Mouse (Mus musculus) heart, embryonic 13.5 days (tissue): Measurements from ENCODE around the gene Rhbdd3. TPM values are rescaled to one million over a fixed set of nuclear protein-coding genes. Genes with fewer than 3 reads are reported as not detected.

ENCODE experiments used
- ATAC-seq: fragments of 200-750 bp; cut with Nextera tagmentation; 2 replicates; pipeline ENCODE4 v1.8.0; 2017; ENCODE audit warnings: moderate TSS enrichment; ENCODE audit not compliant: insufficient number of reproducible peaks, low FRiP score, low TSS enrichment; ENCODE audit errors: extremely low read depth
- H3K27ac ChIP-seq: fragments of 300-500 bp; sonication (generic); replicated peaks from 2 replicates; pipeline ENCODE4 v1.5.1; 2015; ENCODE audit warnings: moderate library complexity, mild to moderate bottlenecking, inconsistent platforms
- H3K27me3 ChIP-seq: fragments of 300-500 bp; sonication (generic); replicated peaks from 2 replicates; pipeline ENCODE4 v1.6.1; 2015; ENCODE audit warnings: mild to moderate bottlenecking, inconsistent platforms
- H3K36me3 ChIP-seq: fragments of 300-500 bp; sonication (generic); 2 replicates; pipeline ENCODE4 v1.6.1; 2015; ENCODE audit warnings: mild to moderate bottlenecking, inconsistent platforms
- H3K4me1 ChIP-seq: fragments of 300-500 bp; sonication (generic); 2 replicates; pipeline ENCODE4 v1.6.1; 2015; ENCODE audit warnings: inconsistent platforms
- H3K4me2 ChIP-seq: fragments of 300-500 bp; sonication (generic); 2 replicates; pipeline ENCODE4 v1.6.1; 2015; ENCODE audit warnings: inconsistent platforms, mild to moderate bottlenecking, moderate library complexity
- H3K4me3 ChIP-seq: fragments of 300-500 bp; sonication (generic); 2 replicates; pipeline ENCODE4 v1.5.1; 2015; ENCODE audit warnings: moderate library complexity, mild to moderate bottlenecking, inconsistent platforms
- H3K9ac ChIP-seq: fragments of 300-500 bp; sonication (generic); 2 replicates; pipeline ENCODE4 v1.6.1; 2015; ENCODE audit warnings: inconsistent platforms, mild to moderate bottlenecking, moderate library complexity
- H3K9me3 ChIP-seq: fragments of 300-500 bp; sonication (generic); 2 replicates; pipeline ENCODE4 v1.6.1; 2016; ENCODE audit warnings: inconsistent platforms
- WGBS: fragments of 180-500 bp; shearing (Covaris S2); methylation state at CpG from one replicate; pipeline ENCODE4 v1.1.7; 2015; ENCODE audit warnings: mixed read lengths; 5-methylcytosine and 5-hydroxymethylcytosine counted together
- polyA plus RNA-seq: library from polyadenylated mRNA; unstranded; fragments of >200 nt; fragmentation: Nextera tagmentation; extraction: Ambion mirVana; gene quantifications from 2 replicates; pipeline ENCODE4 v1.2.1, GENCODE M21; 2015

The Rhbdd3 gene
- polyA plus RNA-seq, result 28.2 and 34.3 TPM in 2 replicates

DNA sequence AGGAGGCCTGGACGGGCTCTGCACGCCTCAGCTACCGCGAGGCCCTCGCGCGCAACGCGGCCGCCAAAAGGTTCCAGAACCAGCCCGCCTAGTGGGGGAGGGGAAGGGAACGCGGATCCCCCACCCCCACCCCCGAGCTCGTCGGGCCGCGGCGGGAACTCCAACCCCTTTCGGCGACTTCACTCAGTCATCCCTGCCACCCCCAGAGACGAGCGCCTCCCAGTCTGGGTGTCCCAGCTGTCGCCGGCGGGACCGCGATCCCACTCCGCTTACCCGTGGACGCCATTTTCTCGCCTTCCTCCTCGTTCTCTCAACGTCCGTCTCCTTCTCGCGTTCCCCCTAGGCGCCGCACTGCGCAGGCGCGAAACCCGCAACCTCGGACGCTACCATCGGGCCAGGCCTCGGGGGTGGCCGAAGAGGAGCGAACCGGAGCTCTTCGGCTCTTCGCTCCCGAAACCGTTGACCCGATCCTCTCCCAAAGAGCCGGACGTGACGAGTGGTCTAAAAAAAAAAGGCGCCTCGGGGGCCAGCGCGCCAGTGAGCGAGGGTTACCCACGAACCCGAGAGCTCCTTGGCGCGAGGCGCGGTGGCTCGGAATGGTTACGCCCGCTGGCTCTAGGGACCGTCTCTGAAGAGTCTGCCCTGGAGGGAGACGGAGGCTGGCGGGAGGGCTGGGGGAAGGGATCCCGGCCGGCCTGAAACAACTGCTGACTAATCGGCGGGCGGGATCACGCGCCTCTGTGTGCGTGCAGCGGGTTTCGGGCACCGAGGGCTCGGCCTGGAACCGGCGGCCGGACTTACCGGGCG is at the start of gene Rhbdd3, which contains the start of gene Ewsr1:
Gene Rhbdd3, plus strand, starts transcription at position 191 of the 807 bp plus-strand sequence.
Gene Ewsr1, minus strand, starts transcription at position 531 of the 807 bp plus-strand sequence.
- H3K4me3 ChIP-seq, result peak within 1 kb of the TSS; percentile 100
- peaks cover 21% of the 10 kb centered on the region for H3K36me3 ChIP-seq
- no peaks in the 10 kb centered on the region for H3K9me3 ChIP-seq
- peak within 1 kb of the TSS; percentile 98 for H3K27ac ChIP-seq
- WGBS, result under 1% methylated on average over 92 of the region's 92 CpGs
- ATAC-seq, result peak; percentile 81
- H3K4me2 ChIP-seq, result peak within 1 kb of the TSS; percentile 90
- peaks cover 40% of the 10 kb centered on the region for H3K4me1 ChIP-seq
- no peaks in the 10 kb centered on the region for H3K27me3 ChIP-seq
- peak within 1 kb of the TSS; percentile 100 for H3K9ac ChIP-seq

DNA sequence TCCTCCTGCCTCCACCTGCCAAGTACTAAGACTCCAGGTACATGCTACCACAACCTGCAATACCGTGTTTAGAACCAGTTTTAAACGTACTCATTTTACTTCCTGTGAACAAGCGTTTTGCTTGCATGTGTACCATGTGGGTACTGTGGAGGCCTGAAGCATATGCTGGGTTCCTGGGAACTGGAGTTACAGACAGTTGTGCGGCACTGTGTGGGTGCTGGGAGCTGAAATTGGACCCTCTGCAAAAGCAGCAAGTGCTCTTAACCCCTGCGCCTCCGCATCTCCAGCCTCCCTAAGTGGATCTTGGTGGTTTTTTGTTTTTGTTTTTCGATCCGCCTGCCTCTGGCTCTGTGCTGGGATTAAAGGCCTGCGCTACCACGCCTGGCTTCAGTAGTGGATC is 47.1 kb upstream of the Rhbdd3 start:
- no peaks in the 10 kb centered on the region for H3K4me1 ChIP-seq
- H3K9me3 ChIP-seq, result no peaks in the 10 kb centered on the region
- ATAC-seq, result no peak
- 79% methylated on average over 10 of the region's 10 CpGs for WGBS
- H3K4me2 ChIP-seq, result no peak overlapping the region
- no peak overlapping the region for H3K27ac ChIP-seq
- H3K4me3 ChIP-seq, result no peak overlapping the region
- peaks cover 25% of the 10 kb centered on the region for H3K27me3 ChIP-seq
- H3K9ac ChIP-seq, result no peak overlapping the region
- H3K36me3 ChIP-seq, result no peaks in the 10 kb centered on the region

DNA sequence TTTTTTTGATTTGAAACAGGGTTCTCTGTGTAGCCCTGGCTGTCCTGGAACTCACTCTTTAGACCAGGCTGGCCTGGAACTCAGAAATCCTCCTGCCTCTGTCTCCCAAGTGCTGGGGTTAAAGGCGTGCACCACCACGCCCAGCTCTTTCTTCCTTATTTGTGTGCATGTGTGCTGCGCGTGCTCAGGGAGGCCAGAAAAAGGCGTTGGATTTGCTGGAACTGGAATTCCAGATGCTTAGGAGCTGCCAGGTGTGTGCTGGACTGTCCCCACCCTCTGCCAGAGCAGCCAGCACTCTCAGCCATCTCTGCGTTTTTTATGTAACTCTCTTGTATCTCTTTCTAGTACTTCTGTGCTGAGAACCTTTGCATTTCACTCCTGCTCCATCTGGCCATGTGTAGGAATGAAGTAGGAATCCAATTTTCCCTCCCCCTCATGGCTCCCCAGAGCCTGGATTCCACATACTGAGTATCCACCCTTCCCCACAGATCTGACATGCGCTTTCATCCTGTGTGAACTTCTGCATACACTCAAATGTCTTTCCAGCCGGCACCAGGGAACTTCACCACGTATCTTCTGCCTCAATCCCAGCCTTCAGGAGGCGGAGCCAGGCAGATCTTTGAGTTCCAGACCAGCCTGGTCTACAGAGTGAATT is 46.4 kb upstream of the Rhbdd3 start:
- peaks cover 5% of the 10 kb centered on the region; the same call in 1 of the 2 replicates for H3K4me1 ChIP-seq
- no peak overlapping the region for H3K4me2 ChIP-seq
- WGBS, result 65% methylated on average over 10 of the region's 10 CpGs
- peaks cover 32% of the 10 kb centered on the region for H3K27me3 ChIP-seq
- H3K27ac ChIP-seq, result no peak overlapping the region
- no peak overlapping the region for H3K4me3 ChIP-seq
- no peak overlapping the region for H3K9ac ChIP-seq
- no peaks in the 10 kb centered on the region for H3K9me3 ChIP-seq
- no peaks in the 10 kb centered on the region for H3K36me3 ChIP-seq
- ATAC-seq, result no peak

DNA sequence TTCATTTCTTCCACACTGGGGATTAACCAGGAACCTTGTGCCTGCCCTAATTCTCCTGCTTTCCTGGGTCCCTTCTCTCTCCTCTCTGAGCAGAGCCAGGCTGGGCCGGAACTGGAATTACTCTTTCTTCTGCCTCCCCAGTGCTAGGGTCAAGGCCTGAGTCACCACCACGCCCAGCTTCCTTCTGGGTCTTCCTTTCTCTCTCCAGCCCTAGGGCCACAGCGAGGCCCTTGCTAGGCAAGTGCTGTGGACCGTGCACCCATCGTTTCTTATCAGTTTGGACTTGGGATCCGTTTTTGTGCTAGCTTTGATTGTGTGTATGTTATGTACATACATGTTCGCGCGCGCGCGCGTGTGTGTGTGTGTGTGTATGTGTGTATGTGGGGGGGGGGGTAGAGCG is 44.6 kb upstream of the Rhbdd3 start:
- no peaks in the 10 kb centered on the region for H3K9me3 ChIP-seq
- H3K4me1 ChIP-seq, result peaks cover 21% of the 10 kb centered on the region
- H3K36me3 ChIP-seq, result no peaks in the 10 kb centered on the region
- no peak overlapping the region for H3K4me2 ChIP-seq
- H3K9ac ChIP-seq, result no peak overlapping the region
- WGBS, result 79% methylated on average over 14 of the region's 14 CpGs
- H3K27ac ChIP-seq, result no peak overlapping the region
- H3K4me3 ChIP-seq, result no peak overlapping the region
- peaks cover 51% of the 10 kb centered on the region for H3K27me3 ChIP-seq
- no peak for ATAC-seq

DNA sequence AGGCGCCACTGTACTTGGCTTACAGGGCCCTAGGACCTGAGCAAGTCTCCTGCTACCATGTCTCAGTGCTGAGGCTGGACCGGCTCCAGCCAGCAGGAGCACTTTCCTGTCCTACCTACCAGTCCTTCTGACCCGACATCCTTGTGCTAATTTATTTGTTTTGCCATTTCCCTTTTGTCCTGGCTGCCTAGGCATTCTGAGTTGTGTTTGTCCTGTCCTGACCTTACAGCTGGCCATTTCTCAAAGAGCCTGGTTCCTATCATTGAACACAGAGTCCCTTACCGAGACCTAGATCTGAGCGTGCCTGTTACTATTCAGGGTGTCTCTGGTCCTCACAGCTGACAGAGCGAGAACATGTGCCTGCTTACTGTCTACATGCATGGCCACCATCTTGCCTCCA is 43.9 kb upstream of the Rhbdd3 start:
- Histone ChIP-seq H3K9ac (no peak overlapping the region), H3K27me3 (peaks cover 54% of the 10 kb centered on the region), H3K27ac (no peak overlapping the region), H3K4me1 (peaks cover 28% of the 10 kb centered on the region), H3K36me3 (no peaks in the 10 kb centered on the region), H3K9me3 (no peaks in the 10 kb centered on the region), H3K4me3 (no peak overlapping the region), H3K4me2 (no peak overlapping the region)
- no peak for ATAC-seq
- 58% methylated on average over 6 of the region's 6 CpGs for WGBS

DNA sequence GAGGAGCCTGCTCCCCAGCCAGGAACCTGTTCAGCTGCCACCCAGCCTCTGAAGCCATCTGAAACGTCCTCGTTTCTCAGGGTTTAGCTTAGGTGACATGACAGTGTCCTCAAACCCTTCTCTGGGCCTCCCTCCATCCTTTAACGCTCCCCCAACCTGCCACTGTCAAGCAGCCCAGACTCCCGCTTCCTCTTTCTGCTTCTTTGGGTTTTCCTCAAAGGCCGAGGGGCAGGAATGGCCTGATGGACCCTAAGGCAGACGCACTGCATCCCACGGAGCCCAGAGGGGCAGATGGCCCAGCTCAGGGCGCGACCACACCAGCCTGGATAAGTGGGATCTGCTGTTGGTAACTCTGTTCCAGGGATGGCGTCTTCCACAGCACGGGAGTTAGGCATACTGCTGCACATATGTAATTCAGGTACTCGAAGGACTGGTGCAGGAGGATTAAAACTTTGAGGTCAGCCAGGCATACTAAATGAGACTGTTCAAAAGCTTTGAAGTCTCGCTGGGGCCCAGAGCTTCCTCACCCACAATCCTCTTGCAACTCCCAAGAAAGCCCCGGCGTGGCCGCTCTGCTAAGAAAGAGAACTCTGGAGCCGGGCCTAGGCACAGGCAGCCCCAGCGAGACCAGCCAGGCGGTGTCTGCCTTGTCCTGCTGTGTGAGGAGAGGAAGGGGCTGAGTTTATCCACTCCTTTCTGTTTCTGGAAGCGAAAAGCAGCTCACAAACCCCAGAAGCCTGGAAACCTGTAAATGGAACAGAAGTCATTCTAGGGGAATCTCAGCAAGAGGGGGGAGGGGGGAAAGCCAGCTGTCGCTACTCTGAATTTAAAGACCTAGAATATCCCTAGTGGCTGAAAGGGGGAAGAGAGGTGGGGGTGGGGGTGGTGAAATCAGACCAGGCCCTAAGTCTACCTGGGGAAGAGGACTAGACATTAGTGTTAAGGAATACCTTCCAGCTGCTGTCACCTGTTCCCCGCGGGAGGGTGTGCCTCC is 42.5 kb upstream of the Rhbdd3 start:
- no peak overlapping the region for H3K4me3 ChIP-seq
- peaks cover 9% of the 10 kb centered on the region for H3K36me3 ChIP-seq
- H3K27me3 ChIP-seq, result peaks cover 64% of the 10 kb centered on the region
- no peak for ATAC-seq
- no peak overlapping the region for H3K9ac ChIP-seq
- H3K9me3 ChIP-seq, result no peaks in the 10 kb centered on the region
- WGBS, result 55% methylated on average over 23 of the region's 23 CpGs
- no peak overlapping the region for H3K27ac ChIP-seq
- H3K4me2 ChIP-seq, result no peak overlapping the region
- peaks cover 33% of the 10 kb centered on the region for H3K4me1 ChIP-seq

DNA sequence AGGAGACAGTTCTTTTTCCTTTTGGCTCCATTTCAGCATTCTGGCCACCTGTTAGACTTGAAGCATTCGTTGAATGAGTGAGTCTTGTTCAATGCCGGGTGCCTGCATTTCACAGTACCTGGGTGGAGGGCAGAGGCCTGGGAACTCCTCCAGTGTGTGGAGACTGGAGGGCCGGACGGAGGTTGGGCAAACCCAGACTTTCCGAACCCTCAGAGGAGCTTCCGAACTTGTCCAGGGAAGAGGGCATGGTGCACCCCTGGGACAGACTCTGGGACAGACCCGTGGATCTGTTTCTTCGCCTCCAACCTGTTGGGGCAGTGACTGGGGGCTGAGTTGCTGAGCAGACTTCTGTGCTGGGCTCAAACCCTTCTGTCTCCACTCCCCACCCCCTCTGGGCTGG is 41.7 kb upstream of the Rhbdd3 start:
- 59% methylated on average over 8 of the region's 8 CpGs for WGBS
- Histone ChIP-seq H3K4me3 (no peak overlapping the region), H3K4me2 (no peak overlapping the region), H3K9me3 (no peaks in the 10 kb centered on the region), H3K36me3 (peaks cover 9% of the 10 kb centered on the region), H3K27ac (no peak overlapping the region), H3K27me3 (peaks cover 73% of the 10 kb centered on the region), H3K4me1 (peaks cover 41% of the 10 kb centered on the region), H3K9ac (no peak overlapping the region)
- no peak for ATAC-seq

DNA sequence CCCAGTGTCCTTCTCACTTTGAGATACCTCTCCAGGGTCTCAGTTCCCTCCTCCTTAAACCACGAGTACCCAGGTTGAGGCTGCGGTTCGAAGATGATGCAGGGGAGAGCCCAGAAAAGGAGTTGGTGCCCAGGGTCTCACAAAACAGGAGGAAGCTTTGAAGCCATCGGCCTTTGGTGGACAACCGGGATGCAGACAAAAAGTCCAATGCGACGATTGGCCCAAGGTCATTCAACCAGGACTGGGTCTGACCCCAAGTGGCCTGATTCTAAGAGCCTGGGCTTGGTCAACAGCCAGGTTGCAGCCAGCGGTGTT is 41.2 kb upstream of the Rhbdd3 start:
- H3K36me3 ChIP-seq, result peaks cover 9% of the 10 kb centered on the region
- H3K27ac ChIP-seq, result no peak overlapping the region
- peaks cover 46% of the 10 kb centered on the region for H3K4me1 ChIP-seq
- 26% methylated on average over 8 of the region's 8 CpGs for WGBS
- H3K4me3 ChIP-seq, result peak overlapping the region; percentile 64
- H3K27me3 ChIP-seq, result peaks cover 77% of the 10 kb centered on the region
- no peaks in the 10 kb centered on the region for H3K9me3 ChIP-seq
- no peak for ATAC-seq
- peak overlapping the region; percentile 97 for H3K4me2 ChIP-seq
- peak overlapping the region; percentile 79 for H3K9ac ChIP-seq

DNA sequence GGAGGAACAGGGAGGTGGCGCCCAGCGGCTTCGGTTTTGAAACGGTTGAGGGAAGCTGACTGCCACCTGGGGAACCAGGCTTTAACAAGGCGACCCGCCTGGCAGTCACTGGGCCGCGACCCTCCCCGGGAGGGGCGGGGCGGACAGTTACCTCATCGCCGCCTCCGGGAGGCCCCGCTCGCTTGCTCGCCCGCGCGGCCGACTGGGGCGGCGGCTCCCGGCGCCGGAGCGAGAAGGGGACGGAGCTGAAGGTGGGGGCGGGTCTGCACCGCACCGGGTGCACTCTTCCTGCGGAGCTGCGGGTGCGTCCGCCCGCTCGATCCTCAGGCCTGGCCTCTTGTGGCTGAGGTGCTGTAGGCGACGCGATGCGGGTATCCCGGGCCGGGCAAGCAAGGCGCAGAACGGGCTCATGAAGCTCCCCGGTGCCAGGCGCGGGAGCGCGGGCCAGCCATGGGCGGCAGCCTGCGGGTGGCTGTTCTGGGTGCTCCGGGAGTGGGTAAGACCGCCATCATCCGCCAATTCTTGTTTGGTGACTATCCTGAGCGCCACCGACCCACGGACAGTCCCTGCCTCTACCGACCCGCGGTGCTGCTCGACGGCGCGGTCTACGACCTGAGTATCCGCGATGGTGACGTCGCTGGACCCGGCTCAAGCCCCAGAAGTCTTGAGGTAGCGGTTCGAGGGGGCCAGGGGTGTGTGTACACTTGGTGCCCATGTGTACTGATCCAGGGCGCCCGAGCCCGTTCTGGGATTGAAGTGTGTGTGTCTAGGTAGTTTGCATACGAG is 40.7 kb upstream of the Rhbdd3 start, which contains the start of gene Rasl10a:
Gene Rasl10a, plus strand, starts transcription at position 273 of the 786 bp plus-strand sequence.
- H3K27ac ChIP-seq, result no peak within 1 kb of the TSS

DNA sequence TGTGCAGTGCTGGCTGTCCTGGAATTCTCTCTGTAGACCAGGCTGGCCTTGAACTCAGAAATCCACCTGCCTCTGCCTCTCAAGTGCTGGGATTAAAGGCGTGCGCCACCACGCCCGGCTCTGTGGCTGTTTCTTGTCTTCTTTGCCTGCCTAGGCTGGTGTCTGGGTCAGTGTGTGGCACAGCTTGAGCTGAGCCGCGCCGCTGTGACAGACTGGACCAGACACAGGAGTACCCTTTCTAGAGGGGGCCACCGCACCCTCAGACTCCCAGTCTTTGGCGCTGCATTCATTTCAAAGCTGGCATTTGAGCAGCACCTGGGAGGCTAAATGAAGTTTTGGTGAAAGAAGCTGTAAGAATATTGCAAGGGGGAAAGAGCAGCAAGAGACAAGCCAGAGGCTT is 39.9 kb upstream of the Rhbdd3 start:
- H3K9me3 ChIP-seq, result no peaks in the 10 kb centered on the region
- no peak overlapping the region for H3K27ac ChIP-seq
- peaks cover 9% of the 10 kb centered on the region for H3K36me3 ChIP-seq
- 0 out of 2 replicates have a peak overlapping the region, but pooled peaks have one; percentile 24 for H3K9ac ChIP-seq
- H3K27me3 ChIP-seq, result peaks cover 90% of the 10 kb centered on the region
- WGBS, result 31% methylated on average over 9 of the region's 9 CpGs
- H3K4me2 ChIP-seq, result peak overlapping the region; percentile 97
- H3K4me3 ChIP-seq, result peak overlapping the region; percentile 64; the same call in 1 of the 2 replicates
- H3K4me1 ChIP-seq, result peaks cover 59% of the 10 kb centered on the region
- ATAC-seq, result no peak

More for the DNA sequence above, 40.7 kb upstream of the Rhbdd3 start, which contains the start of gene Rasl10a:
- Histone ChIP-seq H3K36me3 (peaks cover 9% of the 10 kb centered on the region), H3K9me3 (no peaks in the 10 kb centered on the region), H3K4me2 (peak within 1 kb of the TSS; percentile 97), H3K27me3 (peaks cover 82% of the 10 kb centered on the region), H3K4me1 (peaks cover 51% of the 10 kb centered on the region), H3K9ac (peak within 1 kb of the TSS; percentile 79), H3K4me3 (peak within 1 kb of the TSS; percentile 64)
- no peak for ATAC-seq
- 2% methylated on average over 63 of the region's 77 CpGs for WGBS
